Mouse (Mus musculus) ES-E14 (cell line): Measurements from ENCODE around the gene Ap4m1.

ENCODE experiments used
- CHD2 ChIP-seq: IDR thresholded peaks from 2 replicates; pipeline ENCODE4 v1.6.1; 2014; ENCODE audit warnings: mild to moderate bottlenecking, low read depth, low read length, inconsistent platforms
- HCFC1 ChIP-seq: IDR thresholded peaks from 2 replicates; pipeline ENCODE4 v1.6.1; 2012; ENCODE audit warnings: low read length, inconsistent platforms, borderline replicate concordance; ENCODE audit not compliant: insufficient read depth
- MAFK ChIP-seq: IDR thresholded peaks from 2 replicates; pipeline ENCODE4 v1.6.1; 2014; ENCODE audit warnings: mild to moderate bottlenecking, low read depth, low read length, inconsistent platforms; ENCODE audit not compliant: insufficient read depth
- ZNF384 ChIP-seq: IDR thresholded peaks from 2 replicates; pipeline ENCODE4 v1.6.1; 2012; ENCODE audit warnings: low read depth, low read length, inconsistent platforms

DNA sequence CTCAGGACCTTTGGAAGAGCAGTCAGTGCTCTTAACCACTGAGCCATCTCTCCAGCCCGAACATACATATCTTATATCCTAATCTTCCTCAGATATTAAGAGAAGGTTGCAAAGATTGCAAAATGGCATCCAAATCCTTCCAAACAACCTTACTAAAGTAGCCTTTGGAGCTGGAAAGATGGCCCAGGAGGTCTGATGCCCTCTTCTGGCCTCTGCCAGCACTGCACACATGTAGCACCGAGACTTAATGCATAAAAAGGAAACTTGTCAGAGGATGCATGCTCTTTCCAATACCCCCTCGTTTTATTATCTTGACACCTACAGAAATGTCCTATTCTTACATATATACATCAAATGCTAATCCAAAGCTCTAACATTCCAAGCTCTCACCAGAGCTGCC, 56.2 kb downstream of the Ap4m1 start:
- TF ChIP-seq MAFK: no peak
- TF ChIP-seq HCFC1: no peak
- no peak for TF ChIP-seq CHD2
- no peak for TF ChIP-seq ZNF384
